Mouse (Mus musculus): ENCODE data around the gene Trim40. TPM values are rescaled to one million over a fixed set of nuclear protein-coding genes. Genes with fewer than 3 reads are reported as not detected.

Trim40 gene
- polyA plus RNA-seq, 1 experiment from 2014 or later: 6.8 TPM

GRCm38 (mm10) chr17:36835591-36836426, 54.1 kb downstream of the Trim40 start:
- no peak overlapping the region for H3K9ac ChIP-seq (ENCODE audit: low read depth, low read length)
- H3K36me3 ChIP-seq (ENCODE audit: control insufficient read depth, insufficient read depth): 0 out of 2 replicates have a peak, but pooled peaks cover 4% of the 10 kb centered on the region
- H3K27me3 ChIP-seq (replicated peaks; ENCODE audit: control insufficient read depth, insufficient read depth, low read length): no peaks in the 10 kb centered on the region
- H3K9me3 ChIP-seq (ENCODE audit: control insufficient read depth): no peaks in the 10 kb centered on the region
- H3K4me1 ChIP-seq (replicated peaks; ENCODE audit: control insufficient read depth, insufficient read depth, low read length): 0 out of 2 replicates have a peak, but pooled peaks cover 3% of the 10 kb centered on the region
- H3K4me2 ChIP-seq (replicated peaks; ENCODE audit: low read depth): peak overlapping the region; percentile 71
- peak; percentile 53 for TF ChIP-seq CTCF (IDR thresholded peaks at IDR 0.05; ENCODE audit: low read depth)
- ATAC-seq: peak; percentile 43
- H3K4me3 ChIP-seq (ENCODE audit: low read depth, low read length): peak overlapping the region; percentile 56; the same call in 1 of the 2 replicates
- H3K27ac ChIP-seq (ENCODE audit: low read depth, low read length): peak overlapping the region; percentile 97; the same call in 1 of the 2 replicates
- 21% methylated on average over 12 of the region's 12 CpGs for WGBS

GRCm38 (mm10) chr17:36832694-36833093, 57.2 kb downstream of the Trim40 start:
- ATAC-seq: no peak
- 55% methylated on average over 4 of the region's 4 CpGs for WGBS
- Histone ChIP-seq H3K36me3 (ENCODE audit: control insufficient read depth, insufficient read depth) (no peaks in the 10 kb centered on the region), H3K4me1 (replicated peaks; ENCODE audit: control insufficient read depth, insufficient read depth, low read length) (0 out of 2 replicates have a peak, but pooled peaks cover 3% of the 10 kb centered on the region), H3K4me3 (ENCODE audit: low read depth, low read length) (no peak overlapping the region), H3K27me3 (replicated peaks; ENCODE audit: control insufficient read depth, insufficient read depth, low read length) (no peaks in the 10 kb centered on the region), H3K27ac (ENCODE audit: low read depth, low read length) (no peak overlapping the region), H3K9me3 (ENCODE audit: control insufficient read depth) (no peaks in the 10 kb centered on the region), H3K9ac (ENCODE audit: low read depth, low read length) (no peak overlapping the region), H3K4me2 (replicated peaks; ENCODE audit: low read depth) (no peak overlapping the region)
- no peak for TF ChIP-seq CTCF (IDR thresholded peaks at IDR 0.05; ENCODE audit: low read depth)

Other genes starting within 250 kb of the Trim40 start
- gene H2-M9, start 247.5 kb downstream of the Trim40 start, polyA plus RNA-seq (2015; fragmentation: Nextera tagmentation; extraction: Ambion mirVana): 0.27 and 0.42 TPM in 2 replicates
- not detected in 2 replicates for gene H2-M1, start 217.9 kb downstream of the Trim40 start, polyA plus RNA-seq (2015; fragmentation: Nextera tagmentation; extraction: Ambion mirVana)
- not detected in 2 replicates for gene H2-M10.5, start 117.2 kb downstream of the Trim40 start, polyA plus RNA-seq (2015; fragmentation: Nextera tagmentation; extraction: Ambion mirVana)
- gene H2-M10.6, start 78.0 kb downstream of the Trim40 start, polyA plus RNA-seq (2015; fragmentation: Nextera tagmentation; extraction: Ambion mirVana): not detected in 2 replicates
- 27.4 and 32.2 TPM in 2 replicates for gene Trim26, start 53.0 kb downstream of the Trim40 start, polyA plus RNA-seq (2015; fragmentation: Nextera tagmentation; extraction: Ambion mirVana)
- gene Trim15, start 22.9 kb downstream of the Trim40 start, polyA plus RNA-seq (2015; fragmentation: Nextera tagmentation; extraction: Ambion mirVana): 16.4 and 23.0 TPM in 2 replicates
- 0.07 and 0.21 TPM in 2 replicates for gene Trim10, start 20.5 kb downstream of the Trim40 start, polyA plus RNA-seq (2015; fragmentation: Nextera tagmentation; extraction: Ambion mirVana)
- gene Trim31, start 8.0 kb upstream of the Trim40 start, polyA plus RNA-seq (2015; fragmentation: Nextera tagmentation; extraction: Ambion mirVana): 53.7 and 56.2 TPM in 2 replicates
- 1.7 and 2.2 TPM in 2 replicates for gene Rnf39, start 52.8 kb upstream of the Trim40 start, polyA plus RNA-seq (2015; fragmentation: Nextera tagmentation; extraction: Ambion mirVana)
- gene Ppp1r11, start 61.6 kb upstream of the Trim40 start, polyA plus RNA-seq (2015; fragmentation: Nextera tagmentation; extraction: Ambion mirVana): 91.6 and 96.1 TPM in 2 replicates
- 59.1 and 60.1 TPM in 2 replicates for gene Znrd1, start 68.4 kb upstream of the Trim40 start, polyA plus RNA-seq (2015; fragmentation: Nextera tagmentation; extraction: Ambion mirVana)
- 5.6 and 6.4 TPM in 2 replicates for gene Znrd1as, start 68.5 kb upstream of the Trim40 start, polyA plus RNA-seq (2015; fragmentation: Nextera tagmentation; extraction: Ambion mirVana)
- gene 2410137M14Rik, start 91.1 kb upstream of the Trim40 start, polyA plus RNA-seq (2015; fragmentation: Nextera tagmentation; extraction: Ambion mirVana): not detected in 2 replicates
- gene H2-M5, start 99.4 kb upstream of the Trim40 start, polyA plus RNA-seq (2015; fragmentation: Nextera tagmentation; extraction: Ambion mirVana): 0.05 TPM in 1 of 2 replicates, not detected in the other
- 8.6 and 9.0 TPM in 2 replicates for gene Zfp57, start 111.0 kb upstream of the Trim40 start, polyA plus RNA-seq (2015; fragmentation: Nextera tagmentation; extraction: Ambion mirVana)
- gene Mog, start 133.3 kb upstream of the Trim40 start, polyA plus RNA-seq (2015; fragmentation: Nextera tagmentation; extraction: Ambion mirVana): not detected in 2 replicates
- 4.1 and 4.4 TPM in 2 replicates for gene Gabbr1, start 155.8 kb upstream of the Trim40 start, polyA plus RNA-seq (2015; fragmentation: Nextera tagmentation; extraction: Ambion mirVana)
- gene Olfr90, start 198.4 kb upstream of the Trim40 start, polyA plus RNA-seq (2015; fragmentation: Nextera tagmentation; extraction: Ambion mirVana): not detected in 2 replicates
- gene Olfr91, start 208.2 kb upstream of the Trim40 start, polyA plus RNA-seq (2015; fragmentation: Nextera tagmentation; extraction: Ambion mirVana): not detected in 2 replicates
- not detected in 2 replicates for gene Olfr92, start 230.0 kb upstream of the Trim40 start, polyA plus RNA-seq (2015; fragmentation: Nextera tagmentation; extraction: Ambion mirVana)

All from intestine, postnatal 0 days (tissue).